Mouse (Mus musculus) liver, adult 2 months (tissue): Measurements from ENCODE around the gene Fstl1.

Experiments used
- CTCF ChIP-seq: fragments of 200-500 bp; IDR thresholded peaks from 2 replicates; pipeline ENCODE4 v1.5.1; 2011; ENCODE audit warnings: low read depth, low read length, control low read depth
- POLR2A ChIP-seq: fragments of 200-500 bp; IDR thresholded peaks from 2 replicates; pipeline ENCODE4 v1.6.1; 2011; ENCODE audit warnings: low read length, control low read depth; ENCODE audit not compliant: insufficient read depth; ENCODE audit errors: extremely low read depth

GRCm38 (mm10) chr16:37877406-37877805 lies 100.7 kb downstream of the Fstl1 start:
- no peak for TF ChIP-seq CTCF
- no peak for TF ChIP-seq POLR2A
